Mouse (Mus musculus) C2C12 (cell line): Measurements from ENCODE around the gene Stx16. TPM values are rescaled to one million over a fixed set of nuclear protein-coding genes. Genes with fewer than 3 reads are reported as not detected.

Experiments
- H3K27me3 ChIP-seq: one replicate; pipeline ENCODE4 v1.6.1; 2011; ENCODE audit not compliant: control insufficient read depth, insufficient read depth, insufficient read length
- H3K36me3 ChIP-seq: one replicate; pipeline ENCODE4 v1.6.1; 2011; ENCODE audit not compliant: control insufficient read depth, insufficient read depth
- H3K4me3 ChIP-seq: one replicate; pipeline ENCODE4 v1.5.1; 2011; ENCODE audit warnings: mild to moderate bottlenecking, control low read depth; ENCODE audit not compliant: poor library complexity, insufficient read depth, severe bottlenecking
- H3K79me2 ChIP-seq: one replicate; pipeline ENCODE4 v1.6.1; 2011; ENCODE audit not compliant: control insufficient read depth, insufficient read depth
- H3K79me3 ChIP-seq: one replicate; pipeline ENCODE4 v1.6.1; 2011; ENCODE audit warnings: low read depth, control low read depth
- H3ac ChIP-seq: one replicate; pipeline ENCODE3; 2011; ENCODE audit warnings: low read depth; ENCODE audit not compliant: control insufficient read depth, insufficient read length
- CEBPB ChIP-seq: IDR thresholded peaks from one replicate; pipeline ENCODE4 v1.6.1; 2011; ENCODE audit warnings: low read depth, mild to moderate bottlenecking, control low read depth, moderate library complexity
- CTCF ChIP-seq: IDR thresholded peaks from one replicate; pipeline ENCODE4 v1.5.1; 2011; ENCODE audit not compliant: control insufficient read depth, insufficient read depth, insufficient read length
- FOSL1 ChIP-seq: IDR thresholded peaks from one replicate; pipeline ENCODE4 v1.8.0; 2011; ENCODE audit warnings: mild to moderate bottlenecking, low read length; ENCODE audit not compliant: poor library complexity, insufficient read depth, severe bottlenecking
- MAX ChIP-seq: IDR thresholded peaks from one replicate; pipeline ENCODE4 v1.6.1; 2011; ENCODE audit warnings: mild to moderate bottlenecking, control low read depth
- MYOD1 ChIP-seq: IDR thresholded peaks from one replicate; pipeline ENCODE4 v1.6.1; 2011; ENCODE audit warnings: low read depth; ENCODE audit not compliant: control insufficient read depth, insufficient read length
- MYOG ChIP-seq: IDR thresholded peaks from one replicate; pipeline ENCODE4 v1.6.1; 2011; ENCODE audit not compliant: control insufficient read depth, insufficient read length; ENCODE audit errors: extremely low read depth
- USF1 ChIP-seq: IDR thresholded peaks from one replicate; pipeline ENCODE4 v1.6.1; 2011; ENCODE audit warnings: low read depth, mild to moderate bottlenecking, control low read depth, moderate library complexity
- polyA plus RNA-seq: library from polyadenylated mRNA; unstranded; fragments of >200 nt; fragmentation: generic; extraction: Trizol; gene quantifications from one replicate; pipeline ENCODE4 v1.2.1, GENCODE M21; 2012; ENCODE audit warnings: missing spikeins

The Stx16 gene
- polyA plus RNA-seq, 1 experiment, result 9.8 TPM

GRCm38 (mm10) chr2:174112931-174113330 lies 36.8 kb downstream of the Stx16 start:
- peaks cover 18% of the 10 kb centered on the region for H3K36me3 ChIP-seq
- H3K79me3 ChIP-seq, result peaks cover 2% of the 10 kb centered on the region
- H3ac ChIP-seq, result no peak overlapping the region
- H3K4me3 ChIP-seq, result no peak overlapping the region
- TF ChIP-seq MYOD1, result no peak
- TF ChIP-seq FOSL1, result no peak
- TF ChIP-seq CTCF, result no peak
- TF ChIP-seq CEBPB, result no peak
- no peak for TF ChIP-seq USF1
- no peak for TF ChIP-seq MYOG
- no peak for TF ChIP-seq MAX
- H3K27me3 ChIP-seq, result no peaks in the 10 kb centered on the region
- H3K79me2 ChIP-seq, result no peaks in the 10 kb centered on the region

DNA sequence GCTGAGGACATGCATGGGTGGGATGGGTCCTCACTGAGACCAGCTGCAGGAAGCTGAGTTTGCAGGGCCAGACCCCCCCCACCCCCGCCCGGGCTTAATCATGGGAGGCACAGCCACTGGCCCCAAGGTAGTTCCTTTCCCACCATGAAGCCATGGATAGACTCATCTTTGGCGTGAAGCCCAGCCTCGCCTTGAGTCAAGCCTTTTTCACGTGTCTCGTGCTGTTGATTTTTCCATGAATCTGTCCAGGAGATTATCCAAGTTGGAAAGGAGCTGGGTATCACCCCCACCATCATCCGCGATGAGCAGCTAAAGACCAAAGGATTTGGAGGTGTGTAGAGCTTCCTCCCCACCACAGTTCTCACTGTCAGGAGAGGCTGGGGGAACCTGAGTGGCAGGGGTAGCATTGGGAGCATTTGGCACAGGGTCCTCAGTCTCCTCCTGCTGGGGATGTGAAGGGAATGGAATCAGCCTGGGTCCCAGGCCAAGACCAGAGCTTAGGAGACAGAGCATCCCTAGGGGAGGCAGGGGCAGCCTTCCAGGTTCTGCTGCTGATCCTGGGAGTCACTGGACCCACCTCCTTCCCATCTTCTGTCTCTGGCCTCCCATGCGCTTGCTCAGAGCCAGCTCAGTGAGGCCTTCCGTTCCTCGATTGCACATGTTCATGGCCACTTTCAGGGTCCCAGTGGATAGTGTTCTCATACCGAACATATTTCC lies 38.2 kb downstream of the Stx16 start:
- no peak overlapping the region for H3K4me3 ChIP-seq
- TF ChIP-seq MYOD1, result no peak
- TF ChIP-seq MYOG, result no peak
- no peak for TF ChIP-seq CEBPB
- TF ChIP-seq FOSL1, result no peak
- no peak for TF ChIP-seq CTCF
- TF ChIP-seq USF1, result no peak
- no peak for TF ChIP-seq MAX
- H3ac ChIP-seq, result no peak overlapping the region
- H3K79me3 ChIP-seq, result peaks cover 2% of the 10 kb centered on the region
- H3K79me2 ChIP-seq, result no peaks in the 10 kb centered on the region
- H3K27me3 ChIP-seq, result no peaks in the 10 kb centered on the region
- peaks cover 26% of the 10 kb centered on the region for H3K36me3 ChIP-seq

DNA sequence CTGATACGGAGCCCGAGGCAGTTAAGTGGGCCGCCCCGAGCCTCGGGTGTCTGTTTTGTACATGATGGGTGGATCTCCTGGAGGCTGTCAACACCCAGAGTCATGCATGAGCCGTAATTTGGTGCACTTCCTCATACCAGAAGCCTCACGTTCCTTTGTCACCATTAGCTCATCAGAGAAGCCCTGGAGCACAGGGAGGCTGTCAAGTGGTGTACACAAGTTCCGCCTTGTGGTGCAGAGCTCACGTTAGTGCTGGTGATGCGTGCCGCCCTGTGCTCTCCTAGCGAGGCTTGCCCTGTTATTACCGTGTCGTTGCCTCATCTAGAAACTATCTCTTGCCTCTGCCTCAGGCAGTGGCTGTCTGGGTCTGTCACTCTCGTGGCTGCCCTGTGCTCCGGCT lies 40.8 kb downstream of the Stx16 start:
- peaks cover 26% of the 10 kb centered on the region for H3K36me3 ChIP-seq

GRCm38 (mm10) chr2:174118141-174118540 lies 42.0 kb downstream of the Stx16 start:
- TF ChIP-seq MYOG, result no peak
- TF ChIP-seq USF1, result no peak
- no peak for TF ChIP-seq CTCF
- no peak for TF ChIP-seq FOSL1
- TF ChIP-seq MYOD1, result no peak
- TF ChIP-seq MAX, result no peak
- no peak for TF ChIP-seq CEBPB
- Histone ChIP-seq H3K27me3 (no peaks in the 10 kb centered on the region), H3ac (no peak overlapping the region), H3K36me3 (peaks cover 26% of the 10 kb centered on the region), H3K79me3 (no peaks in the 10 kb centered on the region), H3K4me3 (no peak overlapping the region), H3K79me2 (no peaks in the 10 kb centered on the region)

More for the DNA sequence above, 40.8 kb downstream of the Stx16 start:
- H3K4me3 ChIP-seq, result no peak overlapping the region
- no peaks in the 10 kb centered on the region for H3K27me3 ChIP-seq
- H3ac ChIP-seq, result no peak overlapping the region
- TF ChIP-seq CEBPB (no peak), CTCF (no peak), USF1 (no peak), MYOD1 (no peak), MYOG (no peak), MAX (no peak)
- no peaks in the 10 kb centered on the region for H3K79me2 ChIP-seq
- no peaks in the 10 kb centered on the region for H3K79me3 ChIP-seq

GRCm38 (mm10) chr2:174119259-174119658 lies 43.2 kb downstream of the Stx16 start:
- Histone ChIP-seq H3K79me3 (no peaks in the 10 kb centered on the region), H3K4me3 (no peak overlapping the region), H3ac (no peak overlapping the region), H3K27me3 (no peaks in the 10 kb centered on the region), H3K79me2 (no peaks in the 10 kb centered on the region), H3K36me3 (peaks cover 17% of the 10 kb centered on the region)
- TF ChIP-seq USF1 (no peak), MYOG (no peak), CEBPB (no peak), MYOD1 (no peak), CTCF (no peak), MAX (no peak), FOSL1 (no peak)

- H3K36me3 ChIP-seq, result peaks cover 16% of the 10 kb centered on the region
- no peak overlapping the region for H3ac ChIP-seq
- H3K79me3 ChIP-seq, result no peaks in the 10 kb centered on the region
- H3K4me3 ChIP-seq, result no peak overlapping the region
- H3K79me2 ChIP-seq, result no peaks in the 10 kb centered on the region
- TF ChIP-seq MYOG, result no peak
- no peak for TF ChIP-seq MAX
- TF ChIP-seq CTCF, result no peak
- TF ChIP-seq FOSL1, result no peak
- TF ChIP-seq CEBPB, result no peak
- no peak for TF ChIP-seq USF1
- TF ChIP-seq MYOD1, result no peak
- H3K27me3 ChIP-seq, result no peaks in the 10 kb centered on the region
Measured at GRCm38 (mm10) chr2:174120631-174121030, 44.5 kb downstream of the Stx16 start.
